Mouse (Mus musculus): ENCODE results near the gene Pcgf2.

DNA sequence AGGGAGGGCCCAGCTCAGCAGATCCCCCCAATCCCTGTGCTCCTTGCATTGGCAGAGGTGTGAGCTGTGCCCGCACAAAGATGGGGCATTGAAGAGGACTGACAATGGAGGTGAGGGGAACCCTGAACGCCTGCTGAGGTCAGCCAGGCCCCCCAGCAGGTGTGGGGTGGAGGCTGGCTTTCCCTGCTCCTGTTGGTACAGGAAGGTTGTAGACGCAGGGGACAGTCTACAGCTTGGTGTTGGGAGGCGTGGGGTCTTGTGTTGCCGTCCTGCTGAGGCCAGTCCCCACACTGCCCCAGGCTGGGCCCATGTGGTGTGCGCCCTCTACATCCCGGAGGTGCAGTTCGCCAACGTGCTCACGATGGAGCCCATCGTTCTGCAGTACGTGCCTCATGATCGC lies 34.9 kb downstream of the Pcgf2 start:
- TF ChIP-seq CHD2 (IDR thresholded peaks at IDR 0.05; ENCODE audit: low read depth, low read length), result no peak
- no peak for TF ChIP-seq HCFC1 (IDR thresholded peaks at IDR 0.05; ENCODE audit: borderline replicate concordance, insufficient read depth, low read length)
- no peak for TF ChIP-seq MAFK (IDR thresholded peaks at IDR 0.05; ENCODE audit: insufficient read depth, low read depth, low read length)
- no peak for TF ChIP-seq ZC3H11A (IDR thresholded peaks at IDR 0.05; ENCODE audit: borderline replicate concordance, low read depth, low read length)
